Mouse (Mus musculus): ENCODE measurements around the gene Tbc1d24.
A peak's percentile ranks its signal among the peaks of the same experiment; 100 is the strongest.
"Not testable (repeated sequence)": the region's sequence is repeated elsewhere in the genome, so short reads cannot be mapped to it uniquely, and the experiment has no call there.

Tbc1d24 gene

GRCm38 (mm10) chr17:24154463-24154862 lies 50.9 kb downstream of the Tbc1d24 start:
- ATAC-seq (ENCODE audit: insufficient number of reproducible peaks, low FRiP score, low TSS enrichment): no peak

DNA sequence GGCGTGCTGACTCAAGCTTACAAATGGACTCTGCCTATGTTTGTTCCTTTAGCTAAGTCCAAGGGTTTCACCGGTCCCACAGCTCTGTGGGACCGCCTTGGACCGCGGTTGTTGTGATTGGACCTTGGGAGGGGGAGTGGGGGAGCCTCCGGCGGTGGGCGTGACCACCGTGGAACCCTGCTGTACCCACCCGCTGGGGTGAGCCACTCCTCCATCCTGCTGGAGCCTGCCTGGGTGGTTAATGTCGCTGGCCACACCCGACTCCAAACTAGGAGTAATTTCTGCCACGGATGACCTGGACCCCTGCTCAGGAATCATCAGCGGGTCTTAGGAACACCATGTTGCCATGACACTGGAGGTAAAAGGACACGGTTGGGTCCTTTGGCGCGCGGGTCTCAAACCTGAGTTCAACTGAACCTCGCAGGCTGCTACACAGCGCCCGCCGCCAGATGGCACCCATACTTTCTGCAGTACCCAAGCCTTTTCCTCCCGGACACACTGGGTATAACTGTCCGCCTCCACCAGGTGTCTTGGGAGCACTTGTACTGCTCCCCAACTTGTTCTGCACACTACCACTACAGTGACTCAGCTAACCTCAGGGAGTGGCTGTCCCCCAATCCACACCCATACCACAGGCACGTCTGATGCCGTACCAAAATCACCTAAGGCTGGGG lies 53.3 kb downstream of the Tbc1d24 start:
- ATAC-seq (ENCODE audit: insufficient number of reproducible peaks, low FRiP score, low TSS enrichment): peak; percentile 68; the same call in 1 of the 2 replicates

DNA sequence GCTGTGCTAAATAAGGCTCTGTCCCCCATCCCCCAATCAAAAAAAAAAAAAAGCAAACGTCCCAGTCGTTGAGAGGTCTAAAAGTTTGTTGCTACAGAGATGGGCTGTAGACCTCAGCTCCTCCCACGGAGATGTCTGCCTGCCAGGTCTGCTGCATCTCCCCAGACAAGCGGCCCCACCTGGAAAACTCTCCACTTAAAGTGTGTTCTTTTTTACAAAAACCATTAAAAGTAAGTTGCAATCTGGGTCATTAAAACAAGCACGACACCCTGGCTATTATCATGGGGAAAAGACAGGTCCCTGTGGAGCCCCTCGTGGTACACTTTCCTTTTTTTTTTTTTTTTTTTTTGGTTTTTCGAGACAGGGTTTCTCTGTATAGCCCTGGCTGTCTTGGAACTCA lies 54.0 kb downstream of the Tbc1d24 start:
- ATAC-seq (ENCODE audit: insufficient number of reproducible peaks, low FRiP score, low TSS enrichment): no peak

DNA sequence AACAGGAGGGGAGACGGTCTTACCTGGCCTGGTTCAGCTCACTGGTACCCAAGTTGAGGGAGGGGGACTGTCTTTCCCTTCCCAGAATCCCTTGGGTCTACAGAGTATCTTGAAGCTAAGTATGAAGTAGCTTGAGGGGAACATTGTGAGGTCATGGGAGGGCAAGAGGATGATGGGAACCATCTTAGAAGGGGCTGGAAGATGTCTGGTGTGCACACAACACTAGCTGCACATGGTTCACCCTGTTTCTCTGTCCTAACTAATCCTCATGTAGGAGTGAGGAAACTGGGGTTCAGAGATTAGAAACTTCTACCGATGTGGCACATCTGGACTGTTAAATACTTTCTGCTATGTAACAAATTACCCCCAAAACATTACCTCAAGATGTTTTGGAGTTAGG lies 54.5 kb downstream of the Tbc1d24 start, which contains the start of gene Pdpk1:
TSS of gene Pdpk1 (minus strand) at position 101 of the 400 bp plus-strand sequence.
- ATAC-seq (ENCODE audit: insufficient number of reproducible peaks, low FRiP score, low TSS enrichment): no peak

GRCm38 (mm10) chr17:24149421-24149820 lies 55.9 kb downstream of the Tbc1d24 start:
- no peak for ATAC-seq (ENCODE audit: insufficient number of reproducible peaks, low FRiP score, low TSS enrichment)

DNA sequence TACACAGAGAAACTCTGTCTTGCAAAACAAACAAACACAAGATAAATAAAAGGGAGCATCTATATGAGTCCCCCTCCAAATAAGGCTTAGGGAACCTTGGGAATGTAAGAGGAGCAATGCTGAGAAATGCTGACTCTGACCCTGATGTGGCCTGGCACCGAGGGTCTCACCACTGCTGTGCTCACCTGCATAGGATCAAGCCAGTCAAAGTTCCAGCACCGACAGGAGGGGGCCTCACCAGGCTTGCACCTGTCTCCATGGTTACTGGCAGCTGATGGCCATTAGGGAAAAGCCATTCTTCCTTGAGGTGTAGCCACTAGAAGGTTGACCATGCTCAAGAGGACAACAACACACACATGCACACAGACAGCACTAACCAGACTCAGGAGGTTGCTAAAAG lies 62.5 kb downstream of the Tbc1d24 start:
- ATAC-seq (ENCODE audit: insufficient number of reproducible peaks, low FRiP score, low TSS enrichment): no peak

- ATAC-seq (ENCODE audit: insufficient number of reproducible peaks, low FRiP score, low TSS enrichment): peak; percentile 98
These were observed 63.9 kb downstream of the Tbc1d24 start for GRCm38 (mm10) chr17:24141425-24141920.

- peak; percentile 23; the same call in 1 of the 2 replicates for ATAC-seq (ENCODE audit: insufficient number of reproducible peaks, low FRiP score, low TSS enrichment)
These were observed 64.4 kb downstream of the Tbc1d24 start for GRCm38 (mm10) chr17:24140845-24141424.

GRCm38 (mm10) chr17:24139968-24140367 lies 65.4 kb downstream of the Tbc1d24 start:
- ATAC-seq (ENCODE audit: insufficient number of reproducible peaks, low FRiP score, low TSS enrichment): no peak

GRCm38 (mm10) chr17:24139256-24139655 lies 66.1 kb downstream of the Tbc1d24 start:
- ATAC-seq (ENCODE audit: insufficient number of reproducible peaks, low FRiP score, low TSS enrichment): no peak

DNA sequence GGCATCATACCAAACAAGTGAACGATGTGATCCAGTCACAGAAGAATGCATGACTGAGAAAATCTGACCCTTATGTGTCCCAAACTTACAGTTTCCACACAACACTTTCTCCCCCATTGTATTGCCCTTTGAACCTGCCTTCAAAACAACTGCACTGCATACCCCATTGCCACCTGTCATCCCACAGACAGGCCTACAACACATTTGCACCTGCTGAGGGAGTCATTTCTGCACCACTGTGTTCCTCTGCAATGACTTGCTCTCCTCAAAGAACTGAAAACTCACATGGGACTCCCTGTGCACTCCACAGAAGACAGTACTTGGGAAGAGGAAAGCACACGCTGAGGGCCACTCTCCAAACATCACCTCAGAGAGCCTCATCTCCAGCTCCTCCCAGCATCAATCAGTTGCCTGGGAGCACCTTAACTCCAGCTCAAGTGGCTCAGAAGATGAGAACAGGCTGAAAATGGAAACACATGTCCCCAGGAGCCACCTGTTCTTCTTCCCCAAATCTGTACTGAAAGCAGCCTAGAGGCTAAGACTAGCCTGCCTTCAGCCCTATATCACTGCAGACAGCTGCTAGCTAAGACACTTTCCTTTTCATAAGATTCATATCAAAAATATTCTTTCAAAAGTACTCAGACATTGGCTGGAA lies 68.0 kb downstream of the Tbc1d24 start:
- ATAC-seq (ENCODE audit: insufficient number of reproducible peaks, low FRiP score, low TSS enrichment): no peak

GRCm38 (mm10) chr17:24134062-24134461 lies 71.3 kb downstream of the Tbc1d24 start:
- no peak for ATAC-seq (ENCODE audit: insufficient number of reproducible peaks, low FRiP score, low TSS enrichment)

DNA sequence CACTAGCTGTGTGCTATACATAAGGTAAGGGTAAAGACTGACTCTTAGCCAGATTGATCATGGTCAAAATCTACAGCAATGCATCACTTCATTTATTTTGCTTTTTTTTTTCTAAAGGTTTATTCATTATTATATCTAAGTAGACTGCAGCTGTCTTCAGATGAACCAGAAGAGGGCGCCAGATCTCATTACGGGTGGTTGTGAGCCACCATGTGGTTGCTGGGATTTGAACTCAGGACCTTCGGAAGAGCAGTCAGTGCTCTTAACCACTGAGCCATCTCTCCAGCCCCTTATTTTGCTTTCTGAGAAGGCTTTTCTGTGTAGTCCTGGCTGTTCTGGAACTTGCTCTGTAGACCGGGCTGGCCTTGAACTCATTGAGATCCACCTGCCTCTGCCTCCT lies 72.4 kb downstream of the Tbc1d24 start:
- not testable (repeated sequence) for ATAC-seq (ENCODE audit: insufficient number of reproducible peaks, low FRiP score, low TSS enrichment)

- no peak for ATAC-seq (ENCODE audit: insufficient number of reproducible peaks, low FRiP score, low TSS enrichment)
These were observed 73.8 kb downstream of the Tbc1d24 start for GRCm38 (mm10) chr17:24131570-24131969.

DNA sequence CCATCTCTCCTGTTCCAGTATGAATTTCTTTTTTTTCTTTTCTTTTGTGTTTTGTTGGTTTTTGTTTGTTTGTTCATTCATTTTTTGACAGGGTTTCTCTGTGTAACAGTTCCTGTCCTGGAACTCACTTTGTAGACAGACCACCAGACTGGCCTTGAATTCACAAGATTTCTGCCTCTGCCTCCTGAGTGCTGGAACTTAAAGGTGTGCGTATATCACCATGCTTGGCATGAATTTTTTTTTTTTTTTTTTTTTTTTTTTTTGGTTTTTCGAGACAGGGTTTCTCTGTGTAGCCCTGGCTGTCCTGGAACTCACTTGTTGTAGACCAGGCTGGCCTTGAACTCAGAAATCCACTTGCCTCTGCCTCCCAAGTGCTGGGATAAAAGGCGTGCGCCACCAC lies 76.1 kb downstream of the Tbc1d24 start:
- not testable (repeated sequence) for ATAC-seq (ENCODE audit: insufficient number of reproducible peaks, low FRiP score, low TSS enrichment)

GRCm38 (mm10) chr17:24127592-24127991 lies 77.8 kb downstream of the Tbc1d24 start:
- no peak for ATAC-seq (ENCODE audit: insufficient number of reproducible peaks, low FRiP score, low TSS enrichment)

- ATAC-seq (ENCODE audit: insufficient number of reproducible peaks, low FRiP score, low TSS enrichment): no peak
These were observed 78.6 kb downstream of the Tbc1d24 start for GRCm38 (mm10) chr17:24126801-24127200.
